Comparison of ENCODE assay signal across 1 mouse cellular context in genomic region chr19:46330696-46331095, GRCm38 (mm10).
A peak's percentile ranks its signal among the peaks of the same experiment; 100 is the strongest.
TF ChIP-seq lines count a peak whose summit lies in the region.

No protein-coding gene starts in this region.

TF ChIP-seq in MEL, 35 proteins besides CTCF, POLR2A, EP300 and RAD21:
- TF ChIP-seq USF1 (IDR thresholded peaks at IDR 0.05; ENCODE audit: low read depth, low read length) (no peak), POLR2AphosphoS2 (IDR thresholded peaks at IDR 0.05; ENCODE audit: low read length) (0 out of 2 replicates have a peak, but pooled peaks have one; percentile 11), MYB (IDR thresholded peaks at IDR 0.05; ENCODE audit: low read depth, low read length) (no peak), ZC3H11A (IDR thresholded peaks at IDR 0.05; ENCODE audit: low read depth, low read length) (no peak), MXI1 (IDR thresholded peaks at IDR 0.05; ENCODE audit: low read depth, low read length) (no peak), SMC3 (IDR thresholded peaks at IDR 0.05; ENCODE audit: low read depth, low read length) (no peak), ZNF384 (IDR thresholded peaks at IDR 0.05; ENCODE audit: low read depth, low read length) (no peak), TCF12 (IDR thresholded peaks at IDR 0.05; ENCODE audit: low read depth, low read length) (no peak)
